Mouse (Mus musculus): Measurements from ENCODE around the gene Nod2. TPM values are rescaled to one million over a fixed set of nuclear protein-coding genes. Genes with fewer than 3 reads are reported as not detected.

Nod2 gene
- polyA plus RNA-seq, 1 experiment from 2014 or later, result 0.12 TPM

- Histone ChIP-seq H3K27me3 (ENCODE audit: control insufficient read depth, insufficient read depth, low read depth, low read length) (no peaks in the 10 kb centered on the region), H3K4me1 (ENCODE audit: control insufficient read depth, low read depth, low read length) (peaks cover 10% of the 10 kb centered on the region), H3K4me3 (ENCODE audit: low read depth, low read length) (no peak overlapping the region), H3K36me3 (ENCODE audit: control insufficient read depth, insufficient read depth) (no peaks in the 10 kb centered on the region), H3K9ac (ENCODE audit: low read depth, low read length) (no peak overlapping the region), H3K4me2 (ENCODE audit: low read depth, low read length) (no peak overlapping the region), H3K27ac (ENCODE audit: low read length) (no peak overlapping the region), H3K9me3 (replicated peaks; ENCODE audit: control insufficient read depth, low read length) (no peaks in the 10 kb centered on the region)
- ATAC-seq (ENCODE audit: low read depth), result no peak
- 40% methylated on average over 7 of the region's 7 CpGs for WGBS (ENCODE audit: insufficient replicate concordance)
Measured at GRCm38 (mm10) chr8:88694291-88694690, 47.2 kb downstream of the Nod2 start.

- ATAC-seq (ENCODE audit: low read depth), result no peak
- Histone ChIP-seq H3K27me3 (ENCODE audit: control insufficient read depth, insufficient read depth, low read depth, low read length) (no peaks in the 10 kb centered on the region), H3K9ac (ENCODE audit: low read depth, low read length) (peak overlapping the region; percentile 53), H3K9me3 (replicated peaks; ENCODE audit: control insufficient read depth, low read length) (no peaks in the 10 kb centered on the region), H3K27ac (ENCODE audit: low read length) (peak overlapping the region; percentile 50; the same call in 1 of the 2 replicates), H3K4me3 (ENCODE audit: low read depth, low read length) (peak overlapping the region; percentile 79), H3K4me1 (ENCODE audit: control insufficient read depth, low read depth, low read length) (peaks cover 10% of the 10 kb centered on the region), H3K36me3 (ENCODE audit: control insufficient read depth, insufficient read depth) (no peaks in the 10 kb centered on the region), H3K4me2 (ENCODE audit: low read depth, low read length) (peak overlapping the region; percentile 84)
- WGBS (ENCODE audit: insufficient replicate concordance), result 13% methylated on average over 7 of the region's 7 CpGs
Measured at GRCm38 (mm10) chr8:88696228-88696627, 49.1 kb downstream of the Nod2 start.

DNA sequence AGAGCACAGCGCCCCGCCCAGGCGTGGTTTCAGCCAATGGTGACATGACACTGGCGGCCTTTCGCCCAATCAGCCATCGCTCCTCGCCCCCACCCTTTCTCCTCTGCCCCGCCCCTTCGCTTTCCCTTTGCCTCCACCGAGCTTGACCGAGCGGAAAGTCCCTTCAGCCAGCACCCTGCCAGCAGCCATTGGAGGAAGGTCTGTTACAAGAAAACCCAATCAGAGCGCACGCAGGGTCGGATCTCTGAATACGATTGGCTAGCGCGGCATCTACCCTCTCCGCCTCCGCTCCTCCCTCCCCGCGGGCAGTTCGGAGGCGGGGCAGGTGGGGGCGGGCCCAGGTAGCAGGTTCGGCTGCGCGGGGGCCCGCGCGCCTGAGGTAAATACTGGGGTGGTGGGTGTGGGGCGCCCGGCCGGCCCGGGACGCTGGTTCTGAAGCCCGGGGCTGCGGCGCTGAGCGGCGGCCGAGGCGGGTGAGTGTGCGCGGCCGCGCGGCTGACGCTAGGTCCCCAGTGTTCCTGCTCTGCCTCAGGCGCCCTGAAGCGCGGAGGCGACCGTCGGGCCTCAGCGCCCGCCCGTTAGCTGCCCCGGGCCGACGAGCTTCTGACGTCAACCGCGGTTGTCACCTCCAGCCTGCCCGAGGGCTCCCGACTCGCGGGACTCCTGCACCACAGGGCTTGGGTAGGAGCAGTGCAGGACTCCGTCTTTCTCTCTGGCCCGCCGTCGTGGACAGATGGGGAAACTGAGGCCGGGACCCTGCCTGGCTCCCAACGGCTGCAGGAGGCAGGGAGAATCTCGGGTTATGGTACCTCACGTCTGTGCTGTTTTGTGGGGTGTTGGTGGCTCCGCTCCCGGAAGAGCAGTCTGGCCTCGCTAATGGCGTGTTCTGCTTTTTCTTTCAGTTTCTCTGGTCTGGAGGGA is 49.9 kb downstream of the Nod2 start, which contains the start of gene Cyld:
TSS of gene Cyld (plus strand) at position 308 of the 921 bp plus-strand sequence.
- Histone ChIP-seq H3K4me2 (ENCODE audit: low read depth, low read length) (peak within 1 kb of the TSS; percentile 84), H3K9me3 (replicated peaks; ENCODE audit: control insufficient read depth, low read length) (no peaks in the 10 kb centered on the region), H3K27me3 (ENCODE audit: control insufficient read depth, insufficient read depth, low read depth, low read length) (no peaks in the 10 kb centered on the region), H3K9ac (ENCODE audit: low read depth, low read length) (peak within 1 kb of the TSS; percentile 76), H3K4me3 (ENCODE audit: low read depth, low read length) (peak within 1 kb of the TSS; percentile 79), H3K27ac (ENCODE audit: low read length) (peak within 1 kb of the TSS; percentile 79), H3K4me1 (ENCODE audit: control insufficient read depth, low read depth, low read length) (peaks cover 10% of the 10 kb centered on the region), H3K36me3 (ENCODE audit: control insufficient read depth, insufficient read depth) (no peaks in the 10 kb centered on the region)
- ATAC-seq (ENCODE audit: low read depth), result peak; percentile 98
- under 1% methylated on average over 76 of the region's 80 CpGs for WGBS (ENCODE audit: insufficient replicate concordance)

GRCm38 (mm10) chr8:88697642-88698031 is 50.5 kb downstream of the Nod2 start:
- H3K9ac ChIP-seq (ENCODE audit: low read depth, low read length), result peak overlapping the region; percentile 76
- 6% methylated on average over 4 of the region's 4 CpGs for WGBS (ENCODE audit: insufficient replicate concordance)
- peak overlapping the region; percentile 79 for H3K4me3 ChIP-seq (ENCODE audit: low read depth, low read length)
- no peak for ATAC-seq (ENCODE audit: low read depth)
- peaks cover 10% of the 10 kb centered on the region for H3K4me1 ChIP-seq (ENCODE audit: control insufficient read depth, low read depth, low read length)
- H3K27me3 ChIP-seq (ENCODE audit: control insufficient read depth, insufficient read depth, low read depth, low read length), result no peaks in the 10 kb centered on the region
- peak overlapping the region; percentile 84 for H3K4me2 ChIP-seq (ENCODE audit: low read depth, low read length)
- no peaks in the 10 kb centered on the region for H3K36me3 ChIP-seq (ENCODE audit: control insufficient read depth, insufficient read depth)
- no peaks in the 10 kb centered on the region for H3K9me3 ChIP-seq (replicated peaks; ENCODE audit: control insufficient read depth, low read length)
- H3K27ac ChIP-seq (ENCODE audit: low read length), result peak overlapping the region; percentile 79

GRCm38 (mm10) chr8:88698048-88698447 is 50.9 kb downstream of the Nod2 start:
- H3K4me2 ChIP-seq (ENCODE audit: low read depth, low read length), result peak overlapping the region; percentile 84
- no peak for ATAC-seq (ENCODE audit: low read depth)
- no peak overlapping the region for H3K9ac ChIP-seq (ENCODE audit: low read depth, low read length)
- H3K27me3 ChIP-seq (ENCODE audit: control insufficient read depth, insufficient read depth, low read depth, low read length), result no peaks in the 10 kb centered on the region
- H3K36me3 ChIP-seq (ENCODE audit: control insufficient read depth, insufficient read depth), result no peaks in the 10 kb centered on the region
- H3K27ac ChIP-seq (ENCODE audit: low read length), result no peak overlapping the region
- WGBS (ENCODE audit: insufficient replicate concordance), result 44% methylated on average over 2 of the region's 2 CpGs
- no peaks in the 10 kb centered on the region for H3K9me3 ChIP-seq (replicated peaks; ENCODE audit: control insufficient read depth, low read length)
- H3K4me3 ChIP-seq (ENCODE audit: low read depth, low read length), result peak overlapping the region; percentile 79
- peaks cover 10% of the 10 kb centered on the region for H3K4me1 ChIP-seq (ENCODE audit: control insufficient read depth, low read depth, low read length)

DNA sequence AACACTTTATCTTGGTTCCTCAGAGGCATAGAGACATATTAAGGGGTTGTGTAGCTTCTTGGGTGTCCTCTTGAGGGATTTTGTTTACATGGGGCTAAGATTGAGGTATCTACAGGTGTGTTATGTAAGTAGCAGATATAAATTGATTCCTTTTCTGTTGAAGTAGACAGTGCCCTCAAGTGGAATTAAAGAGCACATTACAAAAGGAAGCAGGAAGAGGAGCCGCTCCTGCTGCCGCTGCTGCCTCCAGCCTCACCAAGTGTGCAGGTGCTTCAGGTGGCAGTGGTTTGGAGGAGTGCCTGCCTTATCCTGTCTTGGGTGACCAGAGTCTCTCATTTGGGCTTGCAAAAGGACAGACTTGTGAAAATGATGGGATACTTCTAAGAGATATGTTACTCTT is 54.5 kb downstream of the Nod2 start:
- Histone ChIP-seq H3K27ac (ENCODE audit: low read length) (no peak overlapping the region), H3K9ac (ENCODE audit: low read depth, low read length) (no peak overlapping the region), H3K27me3 (ENCODE audit: control insufficient read depth, insufficient read depth, low read depth, low read length) (no peaks in the 10 kb centered on the region), H3K4me3 (ENCODE audit: low read depth, low read length) (no peak overlapping the region), H3K4me1 (ENCODE audit: control insufficient read depth, low read depth, low read length) (peaks cover 6% of the 10 kb centered on the region), H3K4me2 (ENCODE audit: low read depth, low read length) (no peak overlapping the region), H3K36me3 (ENCODE audit: control insufficient read depth, insufficient read depth) (no peaks in the 10 kb centered on the region), H3K9me3 (replicated peaks; ENCODE audit: control insufficient read depth, low read length) (no peaks in the 10 kb centered on the region)
- WGBS (ENCODE audit: insufficient replicate concordance), result 37% methylated on average over 2 of the region's 2 CpGs
- ATAC-seq (ENCODE audit: low read depth), result no peak

DNA sequence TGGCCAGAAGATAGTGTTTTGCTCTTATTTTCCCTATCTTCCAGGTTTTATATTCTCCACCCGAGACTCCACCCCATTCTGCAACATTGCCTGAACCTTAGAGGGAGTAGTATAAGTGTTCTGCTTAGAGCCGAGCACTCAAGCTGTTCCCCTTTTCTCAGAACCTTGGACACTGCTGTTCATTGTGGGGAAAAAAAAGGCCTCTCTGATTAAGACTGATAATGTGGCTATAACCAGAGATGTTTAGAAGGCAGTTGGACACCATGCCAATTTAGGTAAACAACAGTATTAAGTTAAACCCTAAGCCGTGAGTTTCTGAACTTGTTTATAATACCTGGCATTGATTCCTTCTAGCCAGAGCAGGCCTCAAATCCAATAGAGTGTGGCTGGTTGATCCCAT is 55.7 kb downstream of the Nod2 start:
- ATAC-seq (ENCODE audit: low read depth), result no peak
- peaks cover 3% of the 10 kb centered on the region for H3K4me1 ChIP-seq (ENCODE audit: control insufficient read depth, low read depth, low read length)
- no peak overlapping the region for H3K9ac ChIP-seq (ENCODE audit: low read depth, low read length)
- WGBS (ENCODE audit: insufficient replicate concordance), result 55% methylated on average over 3 of the region's 3 CpGs
- H3K27me3 ChIP-seq (ENCODE audit: control insufficient read depth, insufficient read depth, low read depth, low read length), result no peaks in the 10 kb centered on the region
- H3K36me3 ChIP-seq (ENCODE audit: control insufficient read depth, insufficient read depth), result no peaks in the 10 kb centered on the region
- no peak overlapping the region for H3K4me2 ChIP-seq (ENCODE audit: low read depth, low read length)
- H3K4me3 ChIP-seq (ENCODE audit: low read depth, low read length), result no peak overlapping the region
- H3K9me3 ChIP-seq (replicated peaks; ENCODE audit: control insufficient read depth, low read length), result no peaks in the 10 kb centered on the region
- H3K27ac ChIP-seq (ENCODE audit: low read length), result no peak overlapping the region

DNA sequence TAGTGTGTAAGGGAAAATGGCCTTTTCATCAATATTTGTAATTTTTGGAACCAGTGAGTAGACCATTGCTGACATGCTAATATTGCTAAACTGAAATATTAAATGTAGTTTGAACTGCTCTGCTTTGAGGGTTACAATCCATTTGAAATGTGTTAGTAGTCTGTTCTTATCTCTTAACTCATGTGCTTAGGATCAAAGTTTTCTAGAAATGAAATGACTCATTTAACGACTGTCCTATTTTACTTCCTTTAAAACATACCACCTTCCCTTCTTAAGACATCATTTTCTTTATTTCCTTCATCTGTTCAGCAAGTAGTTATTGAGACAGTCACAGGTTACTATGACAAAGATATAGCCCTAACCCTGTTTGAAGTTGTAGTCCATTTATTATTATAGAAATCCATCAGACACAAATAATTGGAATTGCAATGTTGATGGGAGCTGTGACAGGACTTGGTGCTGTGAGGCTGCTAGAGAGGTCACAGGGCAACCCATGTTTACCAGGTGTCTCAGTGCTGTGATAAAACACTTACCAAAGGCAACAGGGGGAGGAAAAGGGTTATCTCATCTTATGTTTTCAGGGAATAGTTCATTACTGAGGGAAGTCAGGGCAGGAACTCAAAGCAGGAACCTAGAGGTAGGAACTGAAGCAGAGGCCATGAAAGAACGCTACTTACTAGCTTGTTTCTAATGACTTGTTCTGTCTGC is 76.3 kb downstream of the Nod2 start:
- H3K36me3 ChIP-seq (ENCODE audit: control insufficient read depth, insufficient read depth), result 0 out of 2 replicates have a peak, but pooled peaks cover 2% of the 10 kb centered on the region
- H3K9me3 ChIP-seq (replicated peaks; ENCODE audit: control insufficient read depth, low read length), result no peaks in the 10 kb centered on the region
- no peak overlapping the region for H3K4me2 ChIP-seq (ENCODE audit: low read depth, low read length)
- ATAC-seq (ENCODE audit: low read depth), result no peak
- no peaks in the 10 kb centered on the region for H3K4me1 ChIP-seq (ENCODE audit: control insufficient read depth, low read depth, low read length)
- WGBS (ENCODE audit: insufficient replicate concordance), result 74% methylated on average over 2 of the region's 2 CpGs
- no peak overlapping the region for H3K9ac ChIP-seq (ENCODE audit: low read depth, low read length)
- no peak overlapping the region for H3K4me3 ChIP-seq (ENCODE audit: low read depth, low read length)
- H3K27me3 ChIP-seq (ENCODE audit: control insufficient read depth, insufficient read depth, low read depth, low read length), result no peaks in the 10 kb centered on the region
- no peak overlapping the region for H3K27ac ChIP-seq (ENCODE audit: low read length)

All from liver, embryonic 16.5 days (tissue).